Mouse (Mus musculus): ENCODE results near the gene Gm6904. TPM values are rescaled to one million over a fixed set of nuclear protein-coding genes. Genes with fewer than 3 reads are reported as not detected.

Gene Gm6904
- polyA plus RNA-seq, 1 experiment from 2014 or later: not detected

DNA sequence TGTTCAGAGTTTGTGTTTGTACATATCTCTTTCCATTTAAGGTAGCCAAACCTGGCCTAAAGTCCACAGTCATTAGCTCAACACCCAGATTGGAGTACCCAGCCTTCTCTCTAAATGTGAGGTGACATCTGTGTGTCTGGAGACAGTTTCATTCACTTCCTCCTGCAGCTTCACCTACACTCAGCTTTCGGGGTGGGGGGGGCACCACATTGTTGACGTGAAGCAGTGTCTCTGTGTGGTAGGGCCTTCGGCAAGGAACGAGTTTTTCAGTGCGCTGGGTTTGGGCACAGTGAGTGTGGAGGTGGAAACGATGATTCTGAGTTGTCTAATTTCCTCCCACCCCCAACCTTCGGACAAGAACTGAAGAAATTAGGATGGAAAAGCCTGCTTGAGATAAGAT, 51.0 kb downstream of the Gm6904 start:
- WGBS: 95% methylated on average over 7 of the region's 7 CpGs
- H3K4me1 ChIP-seq: peaks cover 34% of the 10 kb centered on the region
- ATAC-seq (ENCODE audit: low FRiP score): no peak
- H3K27me3 ChIP-seq: no peaks in the 10 kb centered on the region
- no peak overlapping the region for H3K9ac ChIP-seq
- H3K36me3 ChIP-seq (replicated peaks): peaks cover 25% of the 10 kb centered on the region
- no peak overlapping the region for H3K4me2 ChIP-seq
- no peak overlapping the region for H3K27ac ChIP-seq
- H3K4me3 ChIP-seq (replicated peaks): no peak overlapping the region
- H3K9me3 ChIP-seq: no peaks in the 10 kb centered on the region

DNA sequence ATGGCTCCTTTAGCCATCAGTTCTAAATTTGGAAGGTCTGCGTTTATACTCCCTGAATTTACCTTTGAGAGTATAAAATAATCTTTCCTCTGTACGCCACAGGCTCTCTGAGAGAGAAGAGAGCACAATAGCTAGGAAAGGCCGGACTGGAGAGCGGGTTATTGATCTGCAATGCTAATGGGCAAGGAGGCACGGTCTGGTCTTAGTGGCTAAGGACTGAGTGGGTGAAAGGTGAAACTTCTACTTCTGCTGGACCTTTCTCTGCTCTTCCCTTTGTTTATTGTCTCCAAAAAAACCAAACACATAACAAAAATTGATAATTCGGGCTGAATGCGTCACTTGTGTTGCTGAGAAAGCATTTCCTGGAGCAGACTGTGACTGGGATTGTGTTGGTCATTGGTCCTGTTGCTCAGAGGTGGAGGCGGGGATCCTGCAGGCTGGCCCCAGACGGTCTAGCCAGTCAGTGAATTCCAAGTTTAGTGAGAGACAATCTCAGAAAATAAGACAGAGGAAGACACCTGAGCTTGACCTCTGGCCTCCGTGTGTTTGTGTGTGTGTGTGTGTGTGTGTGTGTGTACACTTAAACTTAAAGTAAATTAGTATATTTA, 53.9 kb downstream of the Gm6904 start:
- Histone ChIP-seq H3K4me3 (replicated peaks) (no peak overlapping the region), H3K36me3 (replicated peaks) (peaks cover 5% of the 10 kb centered on the region; the same call in 1 of the 2 replicates), H3K9ac (no peak overlapping the region), H3K27me3 (no peaks in the 10 kb centered on the region), H3K9me3 (no peaks in the 10 kb centered on the region), H3K4me2 (no peak overlapping the region), H3K27ac (peak overlapping the region; percentile 21; the same call in 1 of the 2 replicates), H3K4me1 (peaks cover 49% of the 10 kb centered on the region)
- 37% methylated on average over 10 of the region's 10 CpGs for WGBS
- ATAC-seq (ENCODE audit: low FRiP score): no peak

DNA sequence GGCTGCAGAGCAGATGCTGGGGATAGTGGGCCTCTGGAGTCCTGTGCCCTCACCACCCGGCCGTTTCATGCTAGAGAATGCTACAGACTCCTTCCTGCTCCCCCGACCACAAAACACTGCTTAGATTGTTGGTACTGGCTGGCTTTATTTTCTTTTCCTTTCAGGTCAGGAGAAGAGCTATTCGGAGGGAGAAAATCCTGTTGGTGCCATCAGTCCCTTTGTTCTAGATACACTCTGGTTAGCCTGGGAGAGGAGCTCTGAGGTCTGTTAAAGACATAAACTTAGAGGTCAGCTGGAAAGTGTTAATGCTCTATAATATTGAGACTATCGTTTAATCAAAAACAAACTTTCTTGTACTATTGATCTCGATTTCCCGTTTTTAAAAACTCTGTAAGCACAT, 54.6 kb downstream of the Gm6904 start:
- Histone ChIP-seq H3K27ac (peak overlapping the region; percentile 60), H3K4me1 (peaks cover 49% of the 10 kb centered on the region), H3K27me3 (no peaks in the 10 kb centered on the region), H3K9me3 (no peaks in the 10 kb centered on the region), H3K36me3 (replicated peaks) (no peaks in the 10 kb centered on the region; the same call in 1 of the 2 replicates), H3K4me3 (replicated peaks) (no peak overlapping the region), H3K4me2 (peak overlapping the region; percentile 37), H3K9ac (peak overlapping the region; percentile 30; the same call in 1 of the 2 replicates)
- no peak for ATAC-seq (ENCODE audit: low FRiP score)
- 28% methylated on average over 7 of the region's 7 CpGs for WGBS

DNA sequence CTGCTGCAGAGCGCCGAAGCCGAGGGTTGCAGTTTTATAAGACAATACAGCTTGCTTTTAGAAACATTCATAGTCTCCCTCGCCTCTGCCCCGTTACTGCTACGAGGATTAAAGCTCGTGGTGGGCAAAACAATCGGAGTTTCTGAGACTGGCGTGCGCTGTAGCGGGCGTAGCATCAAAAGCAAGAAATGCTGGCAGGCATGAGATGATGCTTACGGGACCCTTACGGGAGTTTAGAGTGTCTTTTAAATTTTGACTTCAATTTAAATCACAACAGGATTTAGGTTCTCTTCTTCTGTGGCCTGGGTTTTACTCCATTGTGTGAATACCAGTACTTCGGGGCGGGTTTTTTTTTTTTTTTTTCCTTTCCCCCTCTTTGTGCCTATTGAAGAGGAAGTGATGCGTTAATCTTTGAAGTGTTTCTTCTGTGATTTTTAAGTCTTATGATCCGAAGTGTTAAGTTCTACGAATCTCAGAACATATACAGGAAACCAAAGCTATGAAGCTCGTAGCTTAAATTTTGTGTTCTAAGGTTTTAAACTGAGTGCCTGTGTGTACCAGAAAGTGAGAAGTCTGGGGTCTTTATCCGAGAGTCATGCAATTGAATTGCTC, 58.3 kb downstream of the Gm6904 start:
- no peaks in the 10 kb centered on the region for H3K36me3 ChIP-seq (replicated peaks)
- under 1% methylated on average over 21 of the region's 21 CpGs for WGBS
- H3K9ac ChIP-seq: peak overlapping the region; percentile 93
- peak overlapping the region; percentile 67 for H3K4me2 ChIP-seq
- H3K9me3 ChIP-seq: no peaks in the 10 kb centered on the region
- peaks cover 39% of the 10 kb centered on the region for H3K4me1 ChIP-seq
- no peaks in the 10 kb centered on the region for H3K27me3 ChIP-seq
- peak overlapping the region; percentile 83 for H3K4me3 ChIP-seq (replicated peaks)
- no peak for ATAC-seq (ENCODE audit: low FRiP score)
- peak overlapping the region; percentile 97 for H3K27ac ChIP-seq

DNA sequence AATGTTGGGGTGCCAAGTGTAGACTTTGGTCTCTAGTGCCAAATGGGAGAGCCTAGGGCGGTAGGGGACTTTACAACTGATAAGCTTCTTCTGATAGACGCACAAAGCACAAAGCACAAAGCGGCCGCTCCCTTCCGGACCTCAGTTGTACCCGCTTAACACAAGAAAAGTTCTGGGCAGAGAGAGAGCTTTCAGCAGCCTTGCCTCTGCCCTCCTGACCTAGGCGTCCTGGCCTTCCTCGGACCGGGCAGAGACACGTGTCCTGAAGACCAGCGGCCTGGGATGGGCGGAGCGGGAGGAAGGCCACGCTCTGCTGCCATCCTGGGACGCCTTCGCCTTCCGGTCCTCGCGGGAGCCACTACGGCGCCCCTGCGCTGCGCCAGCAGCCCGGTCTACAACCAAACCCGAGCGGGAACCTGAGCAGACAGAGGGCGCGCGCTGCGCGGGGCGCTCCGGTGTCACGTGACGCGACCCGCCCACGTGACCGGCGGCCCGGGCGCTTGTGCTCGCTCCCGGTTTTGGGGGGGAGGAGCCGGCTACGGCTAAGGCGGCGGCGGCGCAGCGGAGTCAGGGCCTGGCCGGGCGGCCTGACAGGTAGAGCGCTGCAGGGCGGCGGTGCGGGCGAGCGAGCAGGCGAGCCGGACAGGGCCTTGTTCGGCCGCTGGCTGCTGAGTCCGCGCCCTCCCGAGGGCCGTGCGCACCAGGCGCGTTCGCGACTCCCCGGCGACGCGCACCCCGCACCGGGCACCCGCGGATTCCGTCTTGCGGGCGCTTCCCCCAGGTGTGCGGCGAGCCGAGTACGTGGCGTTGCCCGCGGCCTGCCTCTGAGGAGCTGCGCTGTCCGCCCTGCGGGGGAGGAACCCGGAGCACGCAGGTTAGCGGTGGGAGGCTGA, 59.1 kb downstream of the Gm6904 start, which contains the start of gene Rcbtb1:
TSS of gene Rcbtb1 (plus strand) at position 499 of the 893 bp plus-strand sequence.
- peak; percentile 95 for ATAC-seq (ENCODE audit: low FRiP score)
- H3K4me3 ChIP-seq (replicated peaks): peak within 1 kb of the TSS; percentile 83
- no peaks in the 10 kb centered on the region for H3K36me3 ChIP-seq (replicated peaks)
- H3K9me3 ChIP-seq: no peaks in the 10 kb centered on the region
- H3K27ac ChIP-seq: peak within 1 kb of the TSS; percentile 97
- peak within 1 kb of the TSS; percentile 93 for H3K9ac ChIP-seq
- H3K4me1 ChIP-seq: peaks cover 34% of the 10 kb centered on the region
- H3K27me3 ChIP-seq: no peaks in the 10 kb centered on the region
- peak within 1 kb of the TSS; percentile 67 for H3K4me2 ChIP-seq
- under 1% methylated on average over 92 of the region's 96 CpGs for WGBS

Other genes starting within 250 kb of the Gm6904 start
- not detected in 2 replicates for gene 1700129C05Rik, start 117.3 kb downstream of the Gm6904 start, polyA plus RNA-seq (2016; fragmentation: Nextera tagmentation; extraction: Ambion mirVana)
- gene Gm5142, start 81.5 kb downstream of the Gm6904 start, polyA plus RNA-seq (2016; fragmentation: Nextera tagmentation; extraction: Ambion mirVana): not detected in 2 replicates
- gene Rcbtb1, start 59.0 kb downstream of the Gm6904 start, polyA plus RNA-seq (2016; fragmentation: Nextera tagmentation; extraction: Ambion mirVana): 128 and 130 TPM in 2 replicates
- not detected in 2 replicates for gene Phf11a, start 37.3 kb upstream of the Gm6904 start, polyA plus RNA-seq (2016; fragmentation: Nextera tagmentation; extraction: Ambion mirVana)
- gene Phf11b, start 81.1 kb upstream of the Gm6904 start, polyA plus RNA-seq (2016; fragmentation: Nextera tagmentation; extraction: Ambion mirVana): 0.22 and 0.23 TPM in 2 replicates
- gene Phf11d, start 105.3 kb upstream of the Gm6904 start, polyA plus RNA-seq (2016; fragmentation: Nextera tagmentation; extraction: Ambion mirVana): 0.19 and 0.24 TPM in 2 replicates
- 0.68 and 0.72 TPM in 2 replicates for gene Phf11c, start 135.2 kb upstream of the Gm6904 start, polyA plus RNA-seq (2016; fragmentation: Nextera tagmentation; extraction: Ambion mirVana)
- 11.7 and 13.0 TPM in 2 replicates for gene Setdb2, start 180.7 kb upstream of the Gm6904 start, polyA plus RNA-seq (2016; fragmentation: Nextera tagmentation; extraction: Ambion mirVana)
- gene Cab39l, start 180.8 kb upstream of the Gm6904 start, polyA plus RNA-seq (2016; fragmentation: Nextera tagmentation; extraction: Ambion mirVana): 35.5 and 37.5 TPM in 2 replicates

Measured in forebrain, embryonic 12.5 days (tissue).